Mouse (Mus musculus): ENCODE data around the gene Commd9.

DNA sequence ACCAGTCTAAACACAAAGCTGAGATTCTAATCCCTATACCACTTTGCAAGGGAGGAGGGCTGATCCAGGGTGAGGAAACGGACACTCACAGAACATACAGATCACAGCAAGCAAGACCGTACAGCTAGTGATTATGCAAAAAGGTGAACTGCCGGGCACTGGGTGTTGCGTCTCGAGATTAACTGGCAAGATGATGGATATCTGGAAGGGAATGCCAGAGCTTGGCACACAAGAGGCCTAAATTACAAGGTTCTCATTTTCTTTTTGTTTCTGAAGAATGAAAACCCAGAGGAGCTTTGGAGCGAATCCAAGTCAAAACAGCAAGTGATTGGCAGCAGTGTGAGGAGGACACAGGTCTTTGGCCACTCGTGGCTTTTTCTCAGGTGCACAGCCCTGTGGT, 31.3 kb upstream of the Commd9 start:
- TF ChIP-seq POLR2A (IDR thresholded peaks at IDR 0.05; ENCODE audit: control insufficient read depth, low read depth, low read length) (no peak), CTCF (IDR thresholded peaks at IDR 0.05; ENCODE audit: control insufficient read depth, insufficient read depth, insufficient replicate concordance, low read depth, low read length) (no peak)
